Mouse (Mus musculus) midbrain, embryonic 12.5 days (tissue): ENCODE results near the gene Bmpr2. TPM values are rescaled to one million over a fixed set of nuclear protein-coding genes. Genes with fewer than 3 reads are reported as not detected.
"Not testable (repeated sequence)": the region's sequence is repeated elsewhere in the genome, so short reads cannot be mapped to it uniquely, and the experiment has no call there.

Experiments used
- ATAC-seq: fragments of 200-750 bp; cut with Nextera tagmentation; 2 replicates; pipeline ENCODE4 v1.8.0; 2017; ENCODE audit warnings: low read depth, moderate TSS enrichment, moderate library complexity; ENCODE audit not compliant: low FRiP score
- H3K27ac ChIP-seq: fragments of 300-500 bp; sonication (generic); replicated peaks from 2 replicates; pipeline ENCODE4 v1.5.1; 2016; ENCODE audit warnings: mild to moderate bottlenecking
- H3K27me3 ChIP-seq: fragments of 300-500 bp; sonication (generic); 2 replicates; pipeline ENCODE4 v1.6.1; 2016; ENCODE audit warnings: mild to moderate bottlenecking
- H3K36me3 ChIP-seq: fragments of 300-500 bp; sonication (generic); 2 replicates; pipeline ENCODE4 v1.6.1; 2016
- H3K4me1 ChIP-seq: fragments of 300-500 bp; sonication (generic); 2 replicates; pipeline ENCODE4 v1.6.1; 2016
- H3K4me2 ChIP-seq: fragments of 300-500 bp; sonication (generic); replicated peaks from 2 replicates; pipeline ENCODE4 v1.6.1; 2016; ENCODE audit warnings: mild to moderate bottlenecking, moderate library complexity
- H3K4me3 ChIP-seq: fragments of 300-500 bp; sonication (generic); 2 replicates; pipeline ENCODE4 v1.5.1; 2016; ENCODE audit warnings: mild to moderate bottlenecking
- H3K9ac ChIP-seq: fragments of 300-500 bp; sonication (generic); replicated peaks from 2 replicates; pipeline ENCODE4 v1.6.1; 2016; ENCODE audit warnings: mild to moderate bottlenecking, moderate library complexity
- H3K9me3 ChIP-seq: fragments of 300-500 bp; sonication (generic); 2 replicates; pipeline ENCODE4 v1.6.1; 2016; ENCODE audit warnings: mild to moderate bottlenecking
- WGBS: fragments of 180-500 bp; shearing (Covaris S2); methylation state at CpG from one replicate; pipeline ENCODE4 v1.1.7; 2016; 5-methylcytosine and 5-hydroxymethylcytosine counted together
- polyA plus RNA-seq: library from polyadenylated mRNA; unstranded; fragments of >200 nt; fragmentation: Nextera tagmentation; extraction: Ambion mirVana; gene quantifications from 2 replicates; pipeline ENCODE4 v1.2.1, GENCODE M21; 2016

The Bmpr2 gene
- 12.3 and 12.8 TPM in 2 replicates for polyA plus RNA-seq

DNA sequence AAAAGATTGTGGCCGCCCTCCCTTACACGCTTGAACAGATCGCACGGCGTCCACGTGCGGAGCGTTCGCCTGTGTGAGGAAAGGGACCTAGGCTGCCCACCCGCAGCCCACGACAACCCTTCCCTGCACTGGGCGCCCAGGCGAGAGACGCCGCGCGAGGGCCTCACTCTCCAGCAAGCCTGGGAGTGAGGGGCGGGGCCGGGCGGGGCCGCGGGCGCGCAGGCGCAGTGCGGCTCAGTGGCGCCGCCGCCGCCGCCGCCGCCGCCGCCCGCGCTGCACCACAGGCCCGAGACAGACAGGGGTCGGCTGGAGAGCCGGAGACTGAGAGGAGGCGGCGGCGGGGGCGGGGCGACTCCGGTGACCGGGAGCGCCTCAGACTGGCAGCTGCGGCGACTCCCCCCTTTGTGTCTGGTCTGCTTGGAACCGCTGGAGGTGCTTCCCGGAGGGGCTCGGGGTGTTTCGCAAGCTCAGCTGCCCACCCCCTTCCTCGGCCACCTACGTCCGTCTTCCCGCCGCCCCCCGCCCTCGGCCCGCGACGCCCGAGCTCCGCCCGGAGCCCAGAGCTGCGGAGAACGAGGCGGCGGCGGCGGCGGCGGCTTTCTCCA lies at the start of gene Bmpr2:
TSS of gene Bmpr2 (plus strand) at position 237 of the 605 bp plus-strand sequence.
- ATAC-seq: peak; percentile 94
- no peaks in the 10 kb centered on the region for H3K9me3 ChIP-seq
- no peaks in the 10 kb centered on the region for H3K36me3 ChIP-seq
- peak within 1 kb of the TSS; percentile 91 for H3K9ac ChIP-seq
- under 1% methylated on average over 52 of the region's 75 CpGs for WGBS
- no peaks in the 10 kb centered on the region for H3K27me3 ChIP-seq
- peaks cover 20% of the 10 kb centered on the region for H3K4me1 ChIP-seq
- H3K4me3 ChIP-seq: peak within 1 kb of the TSS; percentile 85
- H3K4me2 ChIP-seq: peak within 1 kb of the TSS; percentile 70
- H3K27ac ChIP-seq: peak within 1 kb of the TSS; percentile 99

DNA sequence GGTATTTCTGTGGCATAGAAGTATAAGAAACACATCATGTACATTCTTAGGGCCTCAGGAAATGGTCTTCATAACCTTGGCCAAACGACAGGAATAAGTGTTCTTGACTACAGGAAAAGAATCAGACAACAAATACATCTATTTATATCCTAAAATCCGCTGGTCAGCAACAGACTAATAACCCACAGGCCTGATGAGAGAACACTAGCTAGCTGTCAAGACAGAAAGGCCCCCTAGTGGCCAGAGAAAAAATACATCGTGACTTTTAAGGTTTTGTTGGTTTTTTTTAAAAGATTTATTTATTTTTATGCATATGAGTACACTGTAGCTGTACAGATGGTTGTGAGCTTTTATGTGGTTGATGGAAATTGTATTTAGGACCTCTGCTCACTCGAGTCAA lies 43.3 kb upstream of the Bmpr2 start:
- Histone ChIP-seq H3K9me3 (no peaks in the 10 kb centered on the region), H3K9ac (no peak overlapping the region), H3K27ac (no peak overlapping the region), H3K4me1 (no peaks in the 10 kb centered on the region), H3K27me3 (no peaks in the 10 kb centered on the region), H3K4me2 (no peak overlapping the region), H3K36me3 (peaks cover 35% of the 10 kb centered on the region), H3K4me3 (no peak overlapping the region)
- no peak for ATAC-seq
- WGBS: 58% methylated on average over 4 of the region's 4 CpGs

DNA sequence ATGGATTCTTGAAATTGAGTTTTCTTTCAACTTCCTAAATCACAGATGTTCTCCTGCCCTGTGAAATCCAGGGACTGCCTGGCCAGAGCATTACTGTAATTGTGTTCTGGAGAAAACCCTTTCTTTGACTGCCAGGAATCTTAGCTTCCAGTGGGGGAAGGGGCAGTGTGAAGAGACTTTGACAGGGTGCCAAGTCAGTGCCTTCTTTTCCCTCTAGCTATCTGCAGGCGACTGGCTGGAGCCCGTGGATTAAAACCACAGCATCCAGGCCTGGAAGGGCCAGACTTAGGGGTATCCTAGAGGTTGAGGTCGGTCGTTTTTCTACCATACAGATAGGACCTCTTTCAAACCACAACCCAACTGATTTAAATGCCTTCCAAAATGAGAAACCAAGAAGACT lies 37.5 kb upstream of the Bmpr2 start:
- ATAC-seq: no peak
- WGBS: 61% methylated on average over 4 of the region's 4 CpGs
- H3K4me2 ChIP-seq: no peak overlapping the region

DNA sequence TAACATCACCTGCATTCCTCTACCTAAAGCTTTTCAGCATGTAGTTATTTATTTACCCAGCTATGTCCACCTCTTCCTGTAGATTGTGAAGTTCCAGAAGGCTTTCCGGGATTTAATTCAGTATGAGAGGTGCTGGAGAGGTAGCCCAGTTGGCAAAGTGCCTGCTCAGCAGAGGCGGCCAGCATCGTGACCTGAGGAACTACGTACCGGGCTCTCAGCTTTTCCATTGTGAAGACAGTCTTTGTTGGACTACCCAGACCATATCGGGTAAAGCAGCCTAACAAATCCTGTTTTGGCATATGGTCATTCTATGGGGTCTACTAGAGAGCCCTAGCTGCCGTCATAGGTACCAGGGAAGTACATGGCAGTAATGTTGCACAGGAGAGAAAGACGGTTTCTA lies 33.1 kb upstream of the Bmpr2 start:
- H3K4me1 ChIP-seq: no peaks in the 10 kb centered on the region; the same call in 1 of the 2 replicates
- no peak overlapping the region for H3K27ac ChIP-seq
- no peak overlapping the region for H3K4me3 ChIP-seq
- no peaks in the 10 kb centered on the region for H3K9me3 ChIP-seq
- H3K27me3 ChIP-seq: no peaks in the 10 kb centered on the region
- WGBS: 84% methylated on average over 8 of the region's 8 CpGs
- H3K36me3 ChIP-seq: no peaks in the 10 kb centered on the region
- ATAC-seq: no peak
- H3K4me2 ChIP-seq: no peak overlapping the region
- no peak overlapping the region for H3K9ac ChIP-seq

More for the DNA sequence above, 37.5 kb upstream of the Bmpr2 start:
- Histone ChIP-seq H3K27me3 (no peaks in the 10 kb centered on the region), H3K36me3 (peaks cover 9% of the 10 kb centered on the region; the same call in 1 of the 2 replicates), H3K4me3 (no peak overlapping the region), H3K4me1 (no peaks in the 10 kb centered on the region; the same call in 1 of the 2 replicates), H3K27ac (no peak overlapping the region), H3K9me3 (no peaks in the 10 kb centered on the region), H3K9ac (no peak overlapping the region)

DNA sequence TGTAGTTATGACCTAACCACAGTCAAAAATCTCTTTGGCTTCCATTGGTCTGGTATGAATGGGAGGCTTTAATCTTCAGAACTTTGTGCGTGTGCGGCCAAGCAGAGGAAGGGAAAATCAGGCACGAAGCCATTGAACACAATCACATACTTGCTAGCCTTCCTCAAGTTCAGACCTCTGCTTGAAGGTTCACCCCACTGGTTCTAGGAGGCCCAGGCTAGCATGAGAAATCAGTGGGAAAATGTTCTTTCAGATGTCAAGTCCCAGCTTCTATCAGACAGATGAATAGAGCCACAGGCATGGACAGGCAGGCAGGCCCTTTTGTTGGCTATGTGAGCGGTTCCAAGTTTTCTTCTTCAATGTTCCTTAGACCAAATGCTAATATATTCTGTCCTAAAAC lies 32.5 kb upstream of the Bmpr2 start:
- no peak for ATAC-seq
- WGBS: 66% methylated on average over 4 of the region's 4 CpGs

DNA sequence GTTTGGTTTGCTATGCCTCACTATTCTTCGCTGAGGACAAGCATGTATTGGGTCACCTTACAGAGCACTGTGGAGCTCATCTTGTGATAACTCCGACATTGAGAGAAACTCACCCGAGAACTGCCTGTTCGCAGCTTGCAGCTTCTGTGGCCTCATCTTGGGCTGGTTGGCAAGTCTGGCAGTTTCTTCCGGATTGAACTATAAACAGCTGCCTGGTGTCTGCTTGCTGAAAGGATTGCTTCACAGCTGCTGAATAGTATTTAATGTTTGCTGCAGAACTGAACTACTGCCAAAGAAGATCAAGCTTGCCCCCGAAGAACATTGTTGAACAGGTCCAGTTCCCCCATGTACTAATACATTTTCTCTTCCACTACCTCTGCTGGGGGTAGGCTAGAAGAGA lies 29.1 kb upstream of the Bmpr2 start:
- Histone ChIP-seq H3K4me3 (no peak overlapping the region), H3K27ac (no peak overlapping the region), H3K9ac (no peak overlapping the region), H3K4me2 (no peak overlapping the region), H3K27me3 (no peaks in the 10 kb centered on the region), H3K4me1 (no peaks in the 10 kb centered on the region; the same call in 1 of the 2 replicates), H3K36me3 (no peaks in the 10 kb centered on the region), H3K9me3 (no peaks in the 10 kb centered on the region)
- no peak for ATAC-seq
- 84% methylated on average over 6 of the region's 6 CpGs for WGBS

More for the DNA sequence above, 32.5 kb upstream of the Bmpr2 start:
- Histone ChIP-seq H3K4me2 (no peak overlapping the region), H3K4me1 (no peaks in the 10 kb centered on the region; the same call in 1 of the 2 replicates), H3K9me3 (no peaks in the 10 kb centered on the region), H3K27ac (no peak overlapping the region), H3K4me3 (no peak overlapping the region), H3K27me3 (no peaks in the 10 kb centered on the region), H3K9ac (no peak overlapping the region), H3K36me3 (no peaks in the 10 kb centered on the region)

DNA sequence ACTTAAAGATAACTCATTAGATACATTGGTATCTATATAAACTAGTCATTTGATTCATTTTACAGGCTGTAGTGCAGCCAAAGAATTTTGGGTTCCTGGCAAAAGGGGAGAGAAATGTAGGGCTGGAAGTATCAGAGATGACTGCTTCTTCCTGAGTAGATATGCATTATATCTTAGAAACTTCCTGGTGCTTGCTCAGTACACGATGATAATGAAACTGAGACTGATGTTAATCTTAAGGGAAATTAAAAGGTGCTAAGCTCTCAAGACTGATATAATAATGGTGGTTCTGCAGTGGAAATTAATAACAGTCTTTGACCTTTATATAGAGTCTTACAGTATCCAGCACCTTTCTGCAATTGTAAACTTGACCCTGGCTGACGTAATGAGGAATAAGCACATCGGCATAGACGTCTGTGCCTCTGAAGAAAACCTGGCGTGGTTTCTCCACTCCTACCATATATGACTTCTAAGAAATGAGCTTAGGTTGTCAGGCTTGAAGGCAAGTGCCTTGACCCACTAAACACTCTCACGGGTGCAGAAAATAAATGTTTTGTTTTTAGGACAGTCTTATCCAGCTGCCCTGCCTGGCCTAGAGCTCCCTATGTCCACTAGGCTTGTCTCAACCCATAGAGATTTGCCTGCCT lies 24.3 kb upstream of the Bmpr2 start:
- Histone ChIP-seq H3K9ac (no peak overlapping the region), H3K4me1 (no peaks in the 10 kb centered on the region), H3K27me3 (no peaks in the 10 kb centered on the region), H3K36me3 (no peaks in the 10 kb centered on the region), H3K4me3 (no peak overlapping the region), H3K4me2 (no peak overlapping the region), H3K9me3 (no peaks in the 10 kb centered on the region), H3K27ac (no peak overlapping the region)
- WGBS: 88% methylated on average over 6 of the region's 6 CpGs
- ATAC-seq: no peak

DNA sequence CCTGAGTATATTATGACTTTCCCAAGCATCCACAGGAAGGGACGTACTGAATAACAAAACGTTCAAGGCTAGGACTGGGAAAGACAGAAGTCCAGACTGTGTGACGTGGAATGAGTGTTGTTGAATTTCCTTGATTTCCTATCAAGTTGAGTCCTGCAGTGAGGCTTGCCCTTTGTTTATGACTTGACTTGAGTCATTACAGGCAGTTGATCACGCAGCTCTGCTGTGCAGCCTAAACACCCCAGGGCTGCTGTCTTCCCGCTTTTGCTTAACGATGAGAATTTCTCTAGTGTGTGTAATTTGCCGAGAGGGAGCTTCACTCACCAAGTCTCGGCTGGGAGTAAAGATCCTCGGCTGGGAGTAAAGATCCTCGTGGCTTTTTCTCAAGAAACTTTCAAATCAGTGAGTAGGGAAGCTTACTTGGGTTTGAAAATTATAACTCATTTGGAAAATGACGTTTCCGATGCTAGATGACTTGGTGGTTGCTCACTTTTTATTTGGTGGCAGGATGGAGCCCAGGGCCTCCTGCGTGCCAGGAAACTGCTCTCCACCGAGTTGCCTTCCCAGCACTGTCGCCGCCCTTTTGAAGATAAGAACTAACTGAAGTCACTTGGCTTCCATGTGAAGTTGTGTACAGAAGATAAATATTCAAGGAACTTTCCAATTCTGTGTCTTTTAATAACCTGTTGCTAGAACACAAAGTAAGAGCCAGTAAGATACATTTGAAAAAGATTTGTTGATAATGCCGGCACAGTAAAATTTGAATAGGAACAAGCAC lies 23.4 kb upstream of the Bmpr2 start:
- Histone ChIP-seq H3K9me3 (no peaks in the 10 kb centered on the region), H3K27ac (no peak overlapping the region), H3K4me2 (no peak overlapping the region), H3K4me3 (no peak overlapping the region), H3K4me1 (no peaks in the 10 kb centered on the region), H3K36me3 (no peaks in the 10 kb centered on the region), H3K27me3 (no peaks in the 10 kb centered on the region), H3K9ac (no peak overlapping the region)
- 80% methylated on average over 17 of the region's 17 CpGs for WGBS
- no peak for ATAC-seq

DNA sequence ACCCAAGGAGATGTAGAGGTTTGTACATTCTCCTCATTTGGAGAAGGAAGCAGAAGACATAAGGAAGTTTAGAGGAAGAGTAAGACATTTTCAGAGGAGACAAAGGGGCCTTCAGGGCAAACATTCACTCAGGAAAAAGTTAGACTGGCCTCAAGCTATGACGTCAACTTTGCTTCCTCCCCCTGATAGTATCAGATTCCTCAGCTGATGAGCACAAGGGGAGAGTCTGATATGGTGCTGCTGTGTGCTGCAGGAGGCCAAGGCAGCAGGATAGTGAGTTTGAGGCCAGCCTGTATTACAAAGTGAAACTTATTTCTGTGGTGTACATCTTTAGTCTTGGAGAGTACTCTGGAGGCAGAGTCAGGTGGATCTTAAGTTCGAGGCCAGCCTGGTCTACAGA lies 14.2 kb upstream of the Bmpr2 start:
- no peaks in the 10 kb centered on the region for H3K4me1 ChIP-seq
- H3K27me3 ChIP-seq: no peaks in the 10 kb centered on the region
- no peaks in the 10 kb centered on the region for H3K9me3 ChIP-seq
- no peak overlapping the region for H3K27ac ChIP-seq
- H3K4me2 ChIP-seq: no peak overlapping the region
- no peak for ATAC-seq
- H3K4me3 ChIP-seq: no peak overlapping the region
- no peak overlapping the region for H3K9ac ChIP-seq
- no peaks in the 10 kb centered on the region for H3K36me3 ChIP-seq
- 75% methylated on average over 2 of the region's 2 CpGs for WGBS

DNA sequence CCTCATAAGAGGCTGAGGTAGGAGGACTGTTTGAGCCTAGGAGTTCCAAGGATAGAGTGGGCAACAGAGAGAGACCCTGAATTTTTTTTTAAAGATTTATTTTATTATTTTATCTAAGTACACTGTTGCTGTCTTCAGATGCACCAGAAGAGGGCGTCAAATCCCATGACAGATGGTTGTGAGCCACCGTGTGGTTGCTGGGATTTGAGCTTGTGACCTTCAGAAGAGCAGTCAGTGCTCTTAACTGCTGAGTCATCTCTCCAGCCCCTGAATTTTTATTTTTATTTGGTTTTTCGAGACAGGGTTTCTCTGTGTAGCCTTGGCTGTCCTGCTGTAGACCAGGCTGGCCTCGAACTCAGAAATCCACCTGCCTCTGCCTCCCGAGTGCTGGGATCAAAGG lies 13.5 kb upstream of the Bmpr2 start:
- H3K4me3 ChIP-seq, H3K27me3 ChIP-seq, ATAC-seq, H3K27ac ChIP-seq, H3K9me3 ChIP-seq, H3K4me2 ChIP-seq, H3K9ac ChIP-seq, H3K4me1 ChIP-seq, H3K36me3 ChIP-seq: not testable (repeated sequence)
- 70% methylated on average over 5 of the region's 5 CpGs for WGBS

DNA sequence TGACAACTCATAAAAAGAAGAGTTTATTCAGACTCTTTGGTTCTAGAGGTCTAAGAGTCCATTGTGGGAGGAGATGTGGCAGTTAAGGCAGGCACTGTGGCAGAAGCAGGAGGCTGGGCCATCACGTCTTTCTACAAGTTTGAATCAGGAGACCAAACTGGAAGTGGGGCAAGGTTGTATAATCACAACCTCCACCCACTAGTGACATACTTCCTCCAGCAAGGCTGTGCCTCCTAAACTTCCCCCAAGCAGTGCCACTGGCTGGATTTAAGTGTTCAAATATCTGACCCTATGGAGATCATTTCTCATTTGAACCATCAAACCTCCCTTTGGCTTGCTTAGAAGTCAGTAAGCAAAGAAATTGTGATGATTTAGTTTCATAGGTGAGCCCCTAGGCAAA lies 7.9 kb upstream of the Bmpr2 start:
- Histone ChIP-seq H3K4me2 (no peak overlapping the region), H3K4me3 (no peak overlapping the region), H3K27me3 (no peaks in the 10 kb centered on the region), H3K9ac (no peak overlapping the region), H3K4me1 (no peaks in the 10 kb centered on the region), H3K9me3 (no peaks in the 10 kb centered on the region), H3K36me3 (no peaks in the 10 kb centered on the region), H3K27ac (no peak overlapping the region)
- ATAC-seq: no peak
- 67% methylated on average over 1 of the region's 1 CpGs for WGBS

DNA sequence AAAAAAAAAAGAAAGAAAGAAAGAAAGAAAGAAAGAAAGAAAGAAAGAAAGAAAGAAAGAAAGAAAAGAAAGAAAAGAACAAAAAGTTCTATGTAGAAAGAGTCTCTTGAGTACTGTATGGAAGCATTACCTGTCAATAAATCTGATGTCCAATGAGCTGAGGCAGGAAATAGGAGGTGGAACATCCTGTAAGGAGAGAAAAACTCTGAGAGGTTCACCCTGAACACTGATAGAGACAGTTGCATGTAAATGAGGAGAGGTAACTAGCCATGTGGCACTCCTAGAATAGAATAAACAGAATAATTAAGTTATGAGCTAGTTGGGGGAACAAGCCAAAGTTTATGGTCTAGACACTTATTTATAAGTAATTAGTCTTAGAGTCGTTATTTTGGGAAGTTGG lies 4.9 kb upstream of the Bmpr2 start:
- Histone ChIP-seq H3K9ac (no peak overlapping the region), H3K27ac (no peak overlapping the region), H3K9me3 (no peaks in the 10 kb centered on the region), H3K27me3 (no peaks in the 10 kb centered on the region), H3K4me2 (no peak overlapping the region), H3K36me3 (no peaks in the 10 kb centered on the region), H3K4me1 (peaks cover 5% of the 10 kb centered on the region; the same call in 1 of the 2 replicates), H3K4me3 (no peak overlapping the region)
- no peak for ATAC-seq
- WGBS: 95% methylated on average over 1 of the region's 1 CpGs
